8 mouse cellular contexts compared by ENCODE assay signal in genomic region chr12:100479892-100480621, GRCm38 (mm10). TPM values are rescaled to one million over a fixed set of nuclear protein-coding genes. Genes with fewer than 3 reads are reported as not detected.
DNase-seq lines count a peak whose midpoint lies in the region; ATAC-seq lines count a peak whose summit lies in the region.

No protein-coding gene starts in this region.

- 38% methylated on average over 7 of the region's 7 CpGs for WGBS in kidney, embryonic 15.5 days
- WGBS in limb, embryonic 10.5 days = 29% methylated on average over 7 of the region's 7 CpGs
- 30% methylated on average over 7 of the region's 7 CpGs for WGBS in midbrain, embryonic 13.5 days
- WGBS in stomach, embryonic 15.5 days = 25% methylated on average over 7 of the region's 7 CpGs

- no peak overlapping the region for H3K9ac ChIP-seq in kidney, embryonic 15.5 days
- no peak overlapping the region for H3K9ac ChIP-seq in midbrain, embryonic 13.5 days (replicated peaks)
- H3K9ac ChIP-seq in stomach, embryonic 15.5 days = no peak overlapping the region

- no peak overlapping the region for H3K4me2 ChIP-seq in kidney, embryonic 15.5 days
- no peak overlapping the region for H3K4me2 ChIP-seq in midbrain, embryonic 13.5 days (replicated peaks)
- H3K4me2 ChIP-seq in stomach, embryonic 15.5 days = no peak overlapping the region

- no peak overlapping the region for H3K27ac ChIP-seq in kidney, embryonic 15.5 days
- no peak overlapping the region for H3K27ac ChIP-seq in limb, embryonic 10.5 days
- H3K27ac ChIP-seq in midbrain, embryonic 13.5 days = no peak overlapping the region
- H3K27ac ChIP-seq in stomach, embryonic 15.5 days = no peak overlapping the region

- no peak for ATAC-seq in kidney, embryonic 15.5 days (replicated peaks; ENCODE audit: low FRiP score)
- peak; percentile 74 for ATAC-seq in midbrain, embryonic 13.5 days
- ATAC-seq in stomach, embryonic 15.5 days (ENCODE audit: insufficient read depth, low FRiP score, low read depth) = peak; percentile 57; the same call in 1 of the 2 replicates

- DNase-seq in kidney, adult 11 months = peak; percentile 52
- DNase-seq in R1 (ENCODE audit: low read depth, low spot score) = peak; percentile 81
- DNase-seq in embryo, embryonic 9.5 days (ENCODE audit: extremely low spot score) = peak; percentile 79
- peak; percentile 61 to 70 for DNase-seq in heart, postnatal 36 days
- DNase-seq in limb, embryonic 10.5 days (ENCODE audit: low spot score) = peak; percentile 91

- peaks cover 12% of the 10 kb centered on the region; the same call in 1 of the 2 replicates for H3K36me3 ChIP-seq in kidney, embryonic 15.5 days
- H3K36me3 ChIP-seq in limb, embryonic 10.5 days = 0 out of 2 replicates have a peak, but pooled peaks cover 12% of the 10 kb centered on the region
- H3K36me3 ChIP-seq in midbrain, embryonic 13.5 days = peaks cover 18% of the 10 kb centered on the region
- no peaks in the 10 kb centered on the region for H3K36me3 ChIP-seq in stomach, embryonic 15.5 days

- H3K4me1 ChIP-seq in kidney, embryonic 15.5 days = peaks cover 20% of the 10 kb centered on the region
- 0 out of 2 replicates have a peak, but pooled peaks cover 4% of the 10 kb centered on the region for H3K4me1 ChIP-seq in limb, embryonic 10.5 days
- H3K4me1 ChIP-seq in midbrain, embryonic 13.5 days (replicated peaks) = 0 out of 2 replicates have a peak, but pooled peaks cover 4% of the 10 kb centered on the region
- H3K4me1 ChIP-seq in stomach, embryonic 15.5 days = no peaks in the 10 kb centered on the region

- no peaks in the 10 kb centered on the region for H3K27me3 ChIP-seq in kidney, embryonic 15.5 days
- H3K27me3 ChIP-seq in limb, embryonic 10.5 days (ENCODE audit: low read depth, poor library complexity, severe bottlenecking) = no peaks in the 10 kb centered on the region
- no peaks in the 10 kb centered on the region for H3K27me3 ChIP-seq in midbrain, embryonic 13.5 days
- no peaks in the 10 kb centered on the region for H3K27me3 ChIP-seq in stomach, embryonic 15.5 days (replicated peaks)

- intact Hi-C loops in heart, postnatal 36 days (cut with DNase I) = loop anchor here (2.0 kb wide), 1 partner anchor 277 kb away; no protein-coding TSS in a partner anchor

- no peak overlapping the region for H3K4me3 ChIP-seq in kidney, embryonic 15.5 days (replicated peaks)
- H3K4me3 ChIP-seq in limb, embryonic 10.5 days = no peak overlapping the region
- H3K4me3 ChIP-seq in midbrain, embryonic 13.5 days (replicated peaks) = no peak overlapping the region
- H3K4me3 ChIP-seq in stomach, embryonic 15.5 days (replicated peaks) = no peak overlapping the region

- no peaks in the 10 kb centered on the region for H3K9me3 ChIP-seq in kidney, embryonic 15.5 days (replicated peaks)
- H3K9me3 ChIP-seq in limb, embryonic 10.5 days (replicated peaks) = no peaks in the 10 kb centered on the region
- H3K9me3 ChIP-seq in midbrain, embryonic 13.5 days = no peaks in the 10 kb centered on the region
- H3K9me3 ChIP-seq in stomach, embryonic 15.5 days = no peaks in the 10 kb centered on the region

RNA-seq across cellular contexts. Expression of gene Ttc7b, which starts 40.6 kb away (rescaled TPM):
- 4.2 and 4.3 TPM in 2 replicates for polyA plus RNA-seq in kidney, embryonic 15.5 days (2015; fragmentation: Nextera tagmentation; extraction: Ambion mirVana)
- total RNA-seq in heart, postnatal 36 days (2021) = 10 to 100 TPM; 76.2 to 88.0 TPM
- 4.3 and 4.7 TPM in 2 replicates for polyA plus RNA-seq in limb, embryonic 10.5 days (2016; fragmentation: Nextera tagmentation; extraction: Ambion mirVana)
- polyA plus RNA-seq in midbrain, embryonic 13.5 days (2015; fragmentation: Nextera tagmentation; extraction: Ambion mirVana) = 5.0 and 6.3 TPM in 2 replicates
- 5.4 TPM in 2 replicates for polyA plus RNA-seq in stomach, embryonic 15.5 days (2015; fragmentation: Nextera tagmentation; extraction: Ambion mirVana)
